In the genomic region with DNA sequence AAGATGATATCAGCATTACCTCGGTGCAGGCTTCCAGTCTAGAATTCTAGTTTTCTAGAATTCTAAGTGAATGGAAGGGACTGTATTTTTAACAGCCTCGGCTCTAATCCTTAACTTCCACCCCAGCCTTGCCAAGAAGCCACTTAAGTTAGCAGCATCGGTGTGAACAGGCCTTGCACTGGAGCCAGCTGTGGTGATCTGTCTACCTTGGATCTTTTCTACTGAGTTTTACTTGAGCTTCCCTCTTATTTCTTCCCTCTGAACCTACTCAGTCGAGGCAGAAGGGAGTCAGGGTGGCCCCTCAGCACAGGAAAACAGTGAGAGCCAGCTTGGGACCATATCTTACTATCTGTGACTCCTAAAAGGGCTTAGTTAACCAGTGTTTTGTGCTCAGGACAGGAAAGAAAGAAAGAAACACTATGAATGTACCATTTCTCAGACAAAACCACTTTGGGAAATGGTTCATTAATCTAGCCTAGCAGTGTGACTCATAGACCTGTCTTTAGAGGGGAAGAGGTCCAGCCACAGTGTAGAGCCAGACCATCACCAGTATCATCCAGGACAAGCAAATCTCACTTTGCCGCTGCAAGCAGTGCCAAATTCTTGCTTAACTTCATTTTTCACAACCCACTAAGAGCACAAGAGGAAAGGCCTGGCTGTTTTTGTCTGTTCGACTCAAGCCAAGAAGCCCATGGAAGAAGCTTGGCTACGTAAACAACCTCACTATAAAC, we compare ENCODE assay signal across 11 mouse cellular contexts.
DNase-seq lines count a peak whose midpoint lies in the region; ATAC-seq lines count a peak whose summit lies in the region.
"Had no signal": no experiment of that assay in that cellular context is flagged by ENCODE, and none has a peak within 500 bp of the region (broad histone marks: within the 10 kb centered on the region; RNA-seq: fewer than 3 reads in every experiment).

No protein-coding gene starts in this region.

- ATAC-seq in heart, embryonic 15.5 days (replicated peaks; ENCODE audit: insufficient number of reproducible peaks, insufficient read depth, low FRiP score, low read depth) = no peak
- ATAC-seq in forebrain, embryonic 13.5 days = no peak

- H3K9ac ChIP-seq in heart, embryonic 15.5 days = no peak overlapping the region
- no peak overlapping the region for H3K9ac ChIP-seq in forebrain, embryonic 13.5 days
- H3K9ac ChIP-seq: liver, embryonic 15.5 days had no signal

- no peaks in the 10 kb centered on the region for H3K36me3 ChIP-seq in heart, embryonic 15.5 days
- H3K36me3 ChIP-seq in forebrain, embryonic 13.5 days (ENCODE audit: poor library complexity, severe bottlenecking) = no peaks in the 10 kb centered on the region
- H3K36me3 ChIP-seq: liver, embryonic 15.5 days had no signal

- peaks cover 20% of the 10 kb centered on the region; the same call in 1 of the 2 replicates for H3K4me1 ChIP-seq in heart, embryonic 15.5 days (replicated peaks)
- peaks cover 13% of the 10 kb centered on the region for H3K4me1 ChIP-seq in forebrain, embryonic 13.5 days
- H3K4me1 ChIP-seq: liver, embryonic 15.5 days had no signal

- no peaks in the 10 kb centered on the region for H3K9me3 ChIP-seq in heart, embryonic 15.5 days (replicated peaks)
- H3K9me3 ChIP-seq in forebrain, embryonic 13.5 days (replicated peaks) = no peaks in the 10 kb centered on the region
- H3K9me3 ChIP-seq: liver, embryonic 15.5 days had no signal

- no peak overlapping the region for H3K4me2 ChIP-seq in heart, embryonic 15.5 days
- no peak overlapping the region for H3K4me2 ChIP-seq in forebrain, embryonic 13.5 days
- H3K4me2 ChIP-seq: liver, embryonic 15.5 days had no signal

- WGBS in heart, embryonic 15.5 days = 68% methylated on average over 7 of the region's 7 CpGs
- 90% methylated on average over 7 of the region's 7 CpGs for WGBS in forebrain, embryonic 13.5 days

- DNase-seq in kidney, postnatal 36 days = peak; percentile 21 to 48
- DNase-seq in kidney, postnatal 10 days = no peak
- DNase-seq in adipocyte (ENCODE audit: low spot score) = peak; percentile 86
- DNase-seq in skeletal muscle tissue, adult 2 months (ENCODE audit: low read depth, low spot score) = peak; percentile 68
- no peak for DNase-seq in spleen, adult 18-20 months
- DNase-seq: cerebellum, adult 11 months; right cerebral cortex, postnatal 14 days; thymus, postnatal 36 days had no signal

- peak overlapping the region; percentile 34; the same call in 1 of the 2 replicates for H3K27ac ChIP-seq in heart, embryonic 15.5 days
- H3K27ac ChIP-seq in forebrain, embryonic 13.5 days = no peak overlapping the region
- H3K27ac ChIP-seq: liver, embryonic 15.5 days had no signal

- H3K4me3 ChIP-seq in heart, embryonic 15.5 days = no peak overlapping the region
- no peak overlapping the region for H3K4me3 ChIP-seq in forebrain, embryonic 13.5 days
- H3K4me3 ChIP-seq: liver, embryonic 15.5 days had no signal

- H3K27me3 ChIP-seq in heart, embryonic 15.5 days = no peaks in the 10 kb centered on the region
- H3K27me3 ChIP-seq in forebrain, embryonic 13.5 days = no peaks in the 10 kb centered on the region
- H3K27me3 ChIP-seq: liver, embryonic 15.5 days had no signal

Comparison
In these comparisons a context has a peak if more than half of its experiments do, and no peak if none do; other contexts are left out.
1. DNase-seq: peak in kidney, postnatal 36 days (2 of 2), adipocyte (single experiment) and skeletal muscle tissue, adult 2 months (single experiment); none in kidney, postnatal 10 days (single experiment) and spleen, adult 18-20 months (0 of 2).